Mouse (Mus musculus) stomach, postnatal 0 days (tissue): ENCODE data around the gene Cep135. TPM values are rescaled to one million over a fixed set of nuclear protein-coding genes. Genes with fewer than 3 reads are reported as not detected.
A peak's percentile ranks its signal among the peaks of the same experiment; 100 is the strongest.

Source experiments
- ATAC-seq: fragments of 200-750 bp; cut with Nextera tagmentation; 2 replicates; pipeline ENCODE4 v1.8.0; 2017; ENCODE audit not compliant: low FRiP score, low TSS enrichment
- DNase-seq: peaks from one replicate; pipeline ENCODE4 v3.0.0-alpha.2; 2016; ENCODE audit warnings: low spot score
- H3K27ac ChIP-seq: fragments of 300-500 bp; sonication (generic); replicated peaks from 2 replicates; pipeline ENCODE4 v1.5.1; 2014; ENCODE audit warnings: mild to moderate bottlenecking, control low read depth
- H3K27me3 ChIP-seq: fragments of 300-500 bp; sonication (generic); 2 replicates; pipeline ENCODE4 v1.6.1; 2014; ENCODE audit warnings: low read length; ENCODE audit not compliant: control insufficient read depth, insufficient read depth
- H3K36me3 ChIP-seq: fragments of 300-500 bp; sonication (generic); 2 replicates; pipeline ENCODE4 v1.6.1; 2014; ENCODE audit warnings: low read length, mixed read lengths; ENCODE audit not compliant: control insufficient read depth, insufficient read depth
- H3K4me1 ChIP-seq: fragments of 300-500 bp; sonication (generic); replicated peaks from 2 replicates; pipeline ENCODE4 v1.6.1; 2014; ENCODE audit warnings: antibody characterized with exemption; ENCODE audit not compliant: control insufficient read depth, insufficient read depth
- H3K4me2 ChIP-seq: fragments of 300-500 bp; sonication (generic); replicated peaks from 2 replicates; pipeline ENCODE4 v1.6.1; 2014; ENCODE audit warnings: low read depth, mild to moderate bottlenecking, control low read depth, moderate library complexity
- H3K4me3 ChIP-seq: fragments of 300-500 bp; sonication (generic); 2 replicates; pipeline ENCODE4 v1.5.1; 2014; ENCODE audit warnings: low read depth, low read length, control low read depth
- H3K9ac ChIP-seq: fragments of 300-500 bp; sonication (generic); 2 replicates; pipeline ENCODE4 v1.6.1; 2014; ENCODE audit warnings: mild to moderate bottlenecking, low read length, control low read depth, mixed read lengths
- H3K9me3 ChIP-seq: fragments of 300-500 bp; sonication (generic); 2 replicates; pipeline ENCODE4 v1.6.1; 2016; ENCODE audit warnings: low read length; ENCODE audit not compliant: control insufficient read depth
- CTCF ChIP-seq: IDR thresholded peaks from 2 replicates; pipeline ENCODE4 v1.5.1; 2016; ENCODE audit warnings: antibody characterized with exemption, low read depth, mild to moderate bottlenecking, moderate library complexity
- EP300 ChIP-seq: optimal IDR thresholded peaks from 2 replicates; pipeline ENCODE3; 2016; ENCODE audit warnings: antibody characterized with exemption
- WGBS: fragments of 180-500 bp; shearing (Covaris S2); extraction: QIAGEN DNeasy Blood & Tissue Kit; methylation state at CpG from one replicate; pipeline ENCODE4 v1.1.7; 2014; 5-methylcytosine and 5-hydroxymethylcytosine counted together
- polyA plus RNA-seq: library from polyadenylated mRNA; unstranded; fragments of >200 nt; fragmentation: Nextera tagmentation; extraction: Ambion mirVana; gene quantifications from 2 replicates; pipeline ENCODE4 v1.2.1, GENCODE M21; 2015

The Cep135 gene
- polyA plus RNA-seq, 1 experiment from 2014 or later = 1.9 TPM

DNA sequence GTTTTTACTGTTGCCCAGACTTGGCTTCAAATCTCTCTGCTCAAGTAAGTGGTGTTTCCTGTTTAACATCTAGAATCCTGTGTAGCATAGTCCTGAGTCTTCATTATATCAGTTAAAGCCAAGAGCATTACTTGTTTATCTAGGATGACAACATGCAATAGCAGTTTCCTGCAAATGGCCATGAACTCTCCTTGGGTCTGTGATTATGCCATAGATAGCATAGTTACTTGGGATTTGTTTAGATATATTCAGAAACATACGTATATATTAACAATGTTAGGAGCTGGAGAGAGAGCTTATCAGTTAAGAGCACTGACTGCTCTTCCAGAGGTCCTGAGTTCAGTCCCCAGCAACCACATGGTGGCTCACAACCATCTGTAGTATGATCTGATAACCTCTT, 39.3 kb downstream of the Cep135 start:
- no peaks in the 10 kb centered on the region for H3K36me3 ChIP-seq
- 45% methylated on average over 1 of the region's 1 CpGs for WGBS
- no peak overlapping the region for H3K4me2 ChIP-seq
- no peaks in the 10 kb centered on the region for H3K27me3 ChIP-seq
- DNase-seq (no peak), ATAC-seq (no peak)
- H3K4me1 ChIP-seq = no peaks in the 10 kb centered on the region
- H3K27ac ChIP-seq = no peak overlapping the region
- H3K4me3 ChIP-seq = no peak overlapping the region
- TF ChIP-seq CTCF (no peak), EP300 (no peak)
- H3K9ac ChIP-seq = no peak overlapping the region
- H3K9me3 ChIP-seq = no peaks in the 10 kb centered on the region

- no peak overlapping the region for H3K4me3 ChIP-seq
- H3K9ac ChIP-seq = no peak overlapping the region
- H3K4me1 ChIP-seq = no peaks in the 10 kb centered on the region
- H3K27ac ChIP-seq = no peak overlapping the region
- ATAC-seq (no peak), DNase-seq (no peak)
- TF ChIP-seq CTCF = no peak
- TF ChIP-seq EP300 = no peak
- WGBS = 66% methylated on average over 10 of the region's 10 CpGs
- H3K4me2 ChIP-seq = no peak overlapping the region
- H3K36me3 ChIP-seq = peaks cover 4% of the 10 kb centered on the region
- H3K9me3 ChIP-seq = no peaks in the 10 kb centered on the region
- H3K27me3 ChIP-seq = no peaks in the 10 kb centered on the region
Observed at GRCm38 (mm10) chr5:76634012-76634411, 45.5 kb downstream of the Cep135 start.

DNA sequence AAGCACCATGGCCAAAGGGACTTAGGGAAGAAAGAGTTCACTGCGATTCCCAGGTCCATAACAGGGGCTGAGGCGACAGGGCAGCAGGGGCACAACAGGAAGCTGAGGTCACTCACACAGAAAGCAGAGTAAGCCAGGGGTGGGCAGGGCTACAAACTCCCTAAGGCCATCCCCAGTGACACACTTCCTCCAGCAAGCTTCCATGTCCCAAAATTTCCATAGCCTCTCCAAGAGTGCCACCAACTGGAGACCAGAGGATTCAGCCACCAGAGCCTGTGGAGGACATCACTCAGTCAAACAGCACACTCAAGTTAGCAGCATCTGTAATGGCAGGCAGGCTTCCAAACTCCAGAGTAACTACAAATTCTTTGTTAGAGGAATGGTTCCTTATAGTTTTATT, 47.1 kb downstream of the Cep135 start:
- no peak overlapping the region for H3K27ac ChIP-seq
- H3K4me1 ChIP-seq = no peaks in the 10 kb centered on the region
- 94% methylated on average over 2 of the region's 2 CpGs for WGBS
- DNase-seq (no peak), ATAC-seq (no peak)
- no peak overlapping the region for H3K4me3 ChIP-seq
- H3K4me2 ChIP-seq = no peak overlapping the region
- TF ChIP-seq CTCF = peak; percentile 50
- TF ChIP-seq EP300 = no peak
- no peak overlapping the region for H3K9ac ChIP-seq
- peaks cover 7% of the 10 kb centered on the region for H3K36me3 ChIP-seq
- no peaks in the 10 kb centered on the region for H3K27me3 ChIP-seq
- no peaks in the 10 kb centered on the region for H3K9me3 ChIP-seq

DNA sequence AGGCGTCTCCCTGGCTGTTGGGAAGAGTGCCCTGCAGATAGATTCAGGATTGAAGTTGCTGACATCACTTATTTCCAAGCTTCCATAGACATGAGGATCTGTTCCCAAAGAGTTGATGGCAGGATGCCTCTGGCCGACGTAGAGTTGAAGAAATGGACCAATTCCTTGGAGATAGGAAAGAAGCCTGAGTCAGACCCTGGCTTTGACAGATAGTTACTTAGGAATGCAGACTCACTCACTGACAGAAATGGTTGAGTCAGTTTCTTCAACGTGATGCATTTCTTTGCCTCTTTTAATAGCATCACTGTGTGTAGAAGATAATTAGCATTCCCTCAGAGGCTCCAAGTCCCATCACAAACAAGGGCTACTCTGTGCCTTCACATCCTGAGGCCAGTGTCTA, 53.6 kb downstream of the Cep135 start:
- Histone ChIP-seq H3K4me2 (no peak overlapping the region), H3K4me1 (no peaks in the 10 kb centered on the region), H3K4me3 (no peak overlapping the region), H3K27me3 (no peaks in the 10 kb centered on the region), H3K9ac (no peak overlapping the region), H3K9me3 (no peaks in the 10 kb centered on the region), H3K27ac (no peak overlapping the region), H3K36me3 (peaks cover 13% of the 10 kb centered on the region)
- WGBS = 89% methylated on average over 4 of the region's 4 CpGs
- ATAC-seq (no peak), DNase-seq (no peak)
- no peak for TF ChIP-seq CTCF
- TF ChIP-seq EP300 = no peak

- no peak for TF ChIP-seq EP300
- no peak for TF ChIP-seq CTCF
- no peak for DNase-seq
- 87% methylated on average over 7 of the region's 7 CpGs for WGBS
Observed at GRCm38 (mm10) chr5:76644234-76644633, 55.7 kb downstream of the Cep135 start.

DNA sequence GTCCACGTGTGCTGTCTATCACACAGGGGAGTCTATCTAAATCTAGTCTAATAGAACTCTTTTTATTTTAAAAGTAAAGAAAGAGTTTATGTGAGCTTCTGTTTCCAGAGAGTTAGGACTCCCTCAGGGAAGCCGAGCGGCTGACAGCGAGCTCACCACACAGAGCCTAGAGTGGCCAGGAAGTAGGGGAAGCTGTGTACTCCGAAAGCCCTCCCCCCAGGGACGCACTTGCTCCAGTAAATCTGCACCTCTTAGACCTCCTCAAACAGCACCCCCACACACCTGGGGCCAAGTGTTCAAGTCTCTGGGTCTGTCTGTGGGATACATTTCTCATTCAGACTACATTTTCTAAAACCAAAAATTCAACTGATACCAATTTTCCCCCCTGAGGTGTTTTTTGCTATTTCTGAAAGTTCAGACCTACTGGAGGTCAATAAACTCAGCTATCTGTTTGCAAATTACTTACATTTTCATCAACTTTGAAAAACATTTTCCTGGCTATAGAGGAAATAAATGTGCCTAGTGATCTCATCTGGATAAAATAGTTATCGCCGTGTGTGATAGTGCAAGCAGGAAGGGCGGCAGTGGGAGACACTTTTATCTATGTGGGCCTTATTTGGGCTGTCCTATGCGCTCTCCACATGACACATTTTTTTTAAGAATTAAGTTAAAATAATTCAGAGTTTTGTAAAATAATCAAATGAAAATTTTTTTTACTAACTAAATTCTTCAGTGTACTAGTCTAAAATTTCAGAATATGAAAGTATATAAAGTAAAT, 56.8 kb downstream of the Cep135 start:
- DNase-seq (no peak), ATAC-seq (no peak)
- no peak for TF ChIP-seq EP300
- TF ChIP-seq CTCF = no peak
- Histone ChIP-seq H3K4me2 (no peak overlapping the region), H3K27me3 (no peaks in the 10 kb centered on the region), H3K4me3 (no peak overlapping the region), H3K9me3 (no peaks in the 10 kb centered on the region), H3K27ac (no peak overlapping the region), H3K4me1 (no peaks in the 10 kb centered on the region), H3K9ac (no peak overlapping the region), H3K36me3 (peaks cover 9% of the 10 kb centered on the region; the same call in 1 of the 2 replicates)
- 92% methylated on average over 10 of the region's 10 CpGs for WGBS

More at GRCm38 (mm10) chr5:76644234-76644633, 55.7 kb downstream of the Cep135 start:
- Histone ChIP-seq H3K9me3 (no peaks in the 10 kb centered on the region), H3K36me3 (peaks cover 10% of the 10 kb centered on the region), H3K4me1 (no peaks in the 10 kb centered on the region), H3K4me3 (no peak overlapping the region), H3K9ac (no peak overlapping the region), H3K27ac (no peak overlapping the region), H3K4me2 (no peak overlapping the region), H3K27me3 (no peaks in the 10 kb centered on the region)
- ATAC-seq = no peak
